Mouse (Mus musculus): ENCODE measurements around the gene Yeats4. TPM values are rescaled to one million over a fixed set of nuclear protein-coding genes. Genes with fewer than 3 reads are reported as not detected.

Gene Yeats4
- 52.5 and 54.9 TPM in 2 replicates for polyA plus RNA-seq (2015; fragmentation: Nextera tagmentation; extraction: Ambion mirVana)

- H3K4me3 ChIP-seq, result peak within 1 kb of the TSS; percentile 81
- peak; percentile 93 for ATAC-seq (ENCODE audit: insufficient number of reproducible peaks, low FRiP score, low TSS enrichment, low read depth)
- under 1% methylated on average over 63 of the region's 63 CpGs for WGBS
- peaks cover 14% of the 10 kb centered on the region for H3K4me1 ChIP-seq
- H3K4me2 ChIP-seq, result peak within 1 kb of the TSS; percentile 86
- H3K36me3 ChIP-seq, result peaks cover 34% of the 10 kb centered on the region
- peak within 1 kb of the TSS; percentile 99 for H3K9ac ChIP-seq
- no peaks in the 10 kb centered on the region for H3K27me3 ChIP-seq
- H3K9me3 ChIP-seq, result no peaks in the 10 kb centered on the region
- peak within 1 kb of the TSS; percentile 98 for H3K27ac ChIP-seq
Observed at GRCm38 (mm10) chr10:117224102-117224990, at the start of gene Yeats4. Gene Yeats4, minus strand, starts transcription at chr10:117224507.

DNA sequence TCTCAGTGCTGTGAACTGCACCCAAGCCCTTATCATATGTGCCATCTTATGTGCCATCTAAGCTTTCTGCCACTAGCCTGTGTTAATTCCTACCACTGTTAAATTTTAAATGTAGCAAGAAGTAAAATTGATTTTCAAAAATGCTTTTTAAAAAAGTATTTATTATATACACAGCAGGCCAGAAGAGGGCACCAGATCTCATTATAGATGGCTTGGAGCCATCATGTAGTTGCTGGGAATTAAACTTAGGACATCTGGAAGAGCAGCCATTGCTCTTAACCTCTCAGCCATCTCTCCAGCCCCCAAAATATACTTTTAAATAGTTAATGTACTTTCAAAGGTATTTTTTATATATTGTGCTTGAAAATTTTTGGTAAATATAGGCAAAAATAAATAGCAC is 47.7 kb upstream of the Yeats4 start:
- no peaks in the 10 kb centered on the region for H3K4me1 ChIP-seq
- H3K4me3 ChIP-seq, result no peak overlapping the region
- no peaks in the 10 kb centered on the region for H3K9me3 ChIP-seq
- no peaks in the 10 kb centered on the region for H3K36me3 ChIP-seq
- no peaks in the 10 kb centered on the region for H3K27me3 ChIP-seq
- no peak overlapping the region for H3K27ac ChIP-seq
- no peak overlapping the region for H3K4me2 ChIP-seq
- no peak overlapping the region for H3K9ac ChIP-seq
- ATAC-seq (ENCODE audit: insufficient number of reproducible peaks, low FRiP score, low TSS enrichment, low read depth), result no peak

DNA sequence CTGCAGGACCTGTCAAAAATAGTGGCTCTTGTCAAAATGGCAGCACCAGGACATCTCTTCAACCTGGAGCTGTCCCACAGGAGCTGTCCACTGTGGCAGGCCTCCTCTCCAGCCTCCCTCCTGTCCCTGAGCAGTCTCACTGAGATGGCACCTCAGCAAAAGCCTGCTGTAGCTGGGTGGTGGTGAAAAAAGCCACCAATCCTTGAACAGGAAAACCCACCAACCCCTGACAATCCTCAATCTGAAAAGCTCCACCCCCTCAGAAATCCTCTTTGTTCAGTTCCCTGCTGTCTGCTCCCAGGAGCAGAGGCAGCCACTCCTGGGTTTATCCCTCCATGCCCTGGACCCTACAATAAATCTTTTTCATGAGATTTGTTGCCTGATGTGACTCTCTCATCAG is 35.6 kb upstream of the Yeats4 start:
- no peak for ATAC-seq (ENCODE audit: insufficient number of reproducible peaks, low FRiP score, low TSS enrichment, low read depth)
- Histone ChIP-seq H3K36me3 (no peaks in the 10 kb centered on the region), H3K9me3 (peaks cover 5% of the 10 kb centered on the region; the same call in 1 of the 2 replicates), H3K4me1 (no peaks in the 10 kb centered on the region), H3K27ac (no peak overlapping the region), H3K4me3 (no peak overlapping the region), H3K27me3 (no peaks in the 10 kb centered on the region), H3K4me2 (no peak overlapping the region), H3K9ac (no peak overlapping the region)

DNA sequence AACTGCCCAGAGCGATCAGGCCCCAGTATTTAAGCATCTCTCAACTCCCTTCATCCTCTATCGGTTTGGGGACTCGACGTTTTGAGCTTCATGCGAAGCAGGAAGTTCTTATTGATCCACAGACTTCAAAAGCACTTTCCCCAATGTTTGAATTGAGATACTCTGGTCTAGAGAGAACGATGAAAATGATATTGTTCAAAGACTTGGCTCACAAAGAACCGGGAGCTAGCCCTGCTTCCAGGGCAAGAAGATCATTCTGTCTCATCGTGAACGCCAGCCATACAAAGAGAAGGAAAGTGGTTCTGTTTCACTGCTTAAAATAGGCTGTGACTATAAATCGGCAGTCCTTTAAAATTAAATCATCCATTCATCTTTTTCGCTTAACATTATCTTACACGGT is 14.3 kb upstream of the Yeats4 start, which contains the start of gene 9530003J23Rik:
Gene 9530003J23Rik, minus strand, starts transcription at position 101 of the 400 bp plus-strand sequence.
- no peak for ATAC-seq (ENCODE audit: insufficient number of reproducible peaks, low FRiP score, low TSS enrichment, low read depth)
- H3K27me3 ChIP-seq, result no peaks in the 10 kb centered on the region
- H3K4me1 ChIP-seq, result 0 out of 2 replicates have a peak, but pooled peaks cover 3% of the 10 kb centered on the region
- H3K4me3 ChIP-seq, result no peak within 1 kb of the TSS
- H3K4me2 ChIP-seq, result no peak within 1 kb of the TSS
- no peaks in the 10 kb centered on the region for H3K9me3 ChIP-seq
- no peaks in the 10 kb centered on the region for H3K36me3 ChIP-seq
- no peak within 1 kb of the TSS for H3K9ac ChIP-seq
- 88% methylated on average over 12 of the region's 12 CpGs for WGBS
- H3K27ac ChIP-seq, result no peak within 1 kb of the TSS

- ATAC-seq (ENCODE audit: insufficient number of reproducible peaks, low FRiP score, low TSS enrichment, low read depth), result no peak
- H3K27ac ChIP-seq, result no peak overlapping the region
- no peak overlapping the region for H3K4me3 ChIP-seq
Observed at GRCm38 (mm10) chr10:117235866-117236265, 11.6 kb upstream of the Yeats4 start.

GRCm38 (mm10) chr10:117234825-117235224 is 10.5 kb upstream of the Yeats4 start:
- no peaks in the 10 kb centered on the region for H3K9me3 ChIP-seq
- no peak overlapping the region for H3K4me3 ChIP-seq
- 67% methylated on average over 4 of the region's 4 CpGs for WGBS
- H3K4me2 ChIP-seq, result no peak overlapping the region
- no peak for ATAC-seq (ENCODE audit: insufficient number of reproducible peaks, low FRiP score, low TSS enrichment, low read depth)
- 0 out of 2 replicates have a peak, but pooled peaks cover 3% of the 10 kb centered on the region for H3K4me1 ChIP-seq
- no peaks in the 10 kb centered on the region for H3K27me3 ChIP-seq
- no peak overlapping the region for H3K27ac ChIP-seq
- H3K9ac ChIP-seq, result no peak overlapping the region
- no peaks in the 10 kb centered on the region for H3K36me3 ChIP-seq

More at GRCm38 (mm10) chr10:117235866-117236265, 11.6 kb upstream of the Yeats4 start:
- peak overlapping the region; percentile 17; the same call in 1 of the 2 replicates for H3K4me2 ChIP-seq
- H3K9me3 ChIP-seq, result no peaks in the 10 kb centered on the region
- H3K9ac ChIP-seq, result no peak overlapping the region
- H3K36me3 ChIP-seq, result no peaks in the 10 kb centered on the region
- 0 out of 2 replicates have a peak, but pooled peaks cover 3% of the 10 kb centered on the region for H3K4me1 ChIP-seq
- 30% methylated on average over 11 of the region's 11 CpGs for WGBS
- H3K27me3 ChIP-seq, result no peaks in the 10 kb centered on the region

GRCm38 (mm10) chr10:117229826-117230225 is 5.5 kb upstream of the Yeats4 start:
- H3K4me3 ChIP-seq, result no peak overlapping the region
- H3K27ac ChIP-seq, result no peak overlapping the region
- no peaks in the 10 kb centered on the region for H3K9me3 ChIP-seq
- no peak overlapping the region for H3K4me2 ChIP-seq
- H3K4me1 ChIP-seq, result no peaks in the 10 kb centered on the region
- 66% methylated on average over 16 of the region's 16 CpGs for WGBS
- no peaks in the 10 kb centered on the region for H3K27me3 ChIP-seq
- no peak overlapping the region for H3K9ac ChIP-seq
- ATAC-seq (ENCODE audit: insufficient number of reproducible peaks, low FRiP score, low TSS enrichment, low read depth), result no peak
- no peaks in the 10 kb centered on the region for H3K36me3 ChIP-seq

DNA sequence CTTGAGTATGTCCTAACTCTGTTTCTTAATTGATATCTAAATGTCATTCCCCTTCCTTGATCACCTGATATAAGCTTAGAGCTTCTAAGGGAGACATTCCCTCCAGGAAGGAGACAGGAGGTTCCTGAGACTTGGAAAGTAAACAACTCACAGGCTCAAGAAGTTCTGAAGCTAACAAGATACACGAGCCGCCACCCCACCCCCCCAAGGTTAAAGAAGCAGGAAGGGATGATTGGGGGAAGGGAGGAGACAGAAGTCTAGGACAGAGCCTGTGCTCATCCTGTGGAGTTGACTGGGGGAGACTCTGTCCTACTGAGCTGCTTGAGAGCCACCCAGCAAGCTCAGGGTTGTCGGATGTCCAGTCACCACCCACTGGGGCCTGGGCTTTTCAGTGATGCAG is 1.7 kb upstream of the Yeats4 start:
- no peak for ATAC-seq (ENCODE audit: insufficient number of reproducible peaks, low FRiP score, low TSS enrichment, low read depth)
- Histone ChIP-seq H3K27me3 (no peaks in the 10 kb centered on the region), H3K4me1 (peaks cover 14% of the 10 kb centered on the region), H3K36me3 (peaks cover 18% of the 10 kb centered on the region), H3K27ac (no peak overlapping the region), H3K4me2 (no peak overlapping the region), H3K9ac (no peak overlapping the region), H3K9me3 (no peaks in the 10 kb centered on the region), H3K4me3 (no peak overlapping the region)
- 61% methylated on average over 3 of the region's 3 CpGs for WGBS

DNA sequence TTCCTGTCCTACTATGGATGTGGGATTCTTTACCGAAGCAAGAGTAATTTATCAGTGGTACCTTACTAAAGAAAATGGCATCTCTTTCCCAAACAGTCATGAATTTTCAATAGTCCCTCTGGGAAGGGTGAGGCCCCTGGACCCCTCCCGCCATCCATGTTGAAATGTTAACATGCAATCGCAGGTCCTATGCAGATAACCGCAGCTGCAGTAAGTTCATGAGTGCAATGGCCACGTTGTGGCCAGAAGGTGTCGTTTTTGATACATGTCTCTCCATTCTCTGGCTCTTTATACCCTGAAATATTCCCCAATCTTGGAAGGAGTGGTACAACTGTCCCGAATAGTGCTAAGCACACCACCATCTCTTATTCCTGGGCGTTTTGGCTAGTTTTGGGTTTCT is 787 bp upstream of the Yeats4 start:
- Histone ChIP-seq H3K27me3 (no peaks in the 10 kb centered on the region), H3K4me2 (peak overlapping the region; percentile 86), H3K27ac (no peak overlapping the region), H3K9ac (no peak overlapping the region), H3K4me1 (peaks cover 14% of the 10 kb centered on the region), H3K4me3 (peak overlapping the region; percentile 81), H3K9me3 (no peaks in the 10 kb centered on the region), H3K36me3 (peaks cover 27% of the 10 kb centered on the region)
- WGBS, result 57% methylated on average over 8 of the region's 8 CpGs
- ATAC-seq (ENCODE audit: insufficient number of reproducible peaks, low FRiP score, low TSS enrichment, low read depth), result no peak

DNA sequence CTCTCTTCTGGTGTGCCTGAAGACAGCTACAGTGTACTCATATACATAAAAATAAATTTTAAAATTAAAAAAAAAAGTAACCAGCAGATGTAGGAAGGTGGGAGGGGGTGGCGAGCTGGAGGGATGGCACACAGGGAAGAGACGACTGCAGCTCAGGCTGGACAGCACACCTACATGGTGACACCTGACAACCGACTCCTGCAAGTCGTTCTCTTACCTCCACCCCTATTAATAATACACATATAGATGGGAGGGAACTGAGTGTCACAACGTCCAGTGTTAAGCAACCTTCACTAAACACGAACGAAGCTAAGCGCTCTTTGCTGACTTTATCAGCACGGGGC is 577 bp downstream of the Yeats4 start:
- Histone ChIP-seq H3K4me3 (peak overlapping the region; percentile 81), H3K27ac (peak overlapping the region; percentile 98; the same call in 1 of the 2 replicates), H3K9me3 (no peaks in the 10 kb centered on the region), H3K4me2 (peak overlapping the region; percentile 86), H3K27me3 (no peaks in the 10 kb centered on the region), H3K9ac (peak overlapping the region; percentile 99), H3K36me3 (peaks cover 36% of the 10 kb centered on the region), H3K4me1 (peaks cover 14% of the 10 kb centered on the region)
- under 1% methylated on average over 9 of the region's 9 CpGs for WGBS
- no peak for ATAC-seq (ENCODE audit: insufficient number of reproducible peaks, low FRiP score, low TSS enrichment, low read depth)

GRCm38 (mm10) chr10:117222821-117223220 is 1.5 kb downstream of the Yeats4 start:
- ATAC-seq (ENCODE audit: insufficient number of reproducible peaks, low FRiP score, low TSS enrichment, low read depth), result no peak
- Histone ChIP-seq H3K4me2 (no peak overlapping the region), H3K9ac (0 out of 2 replicates have a peak overlapping the region, but pooled peaks have one; percentile 3)

DNA sequence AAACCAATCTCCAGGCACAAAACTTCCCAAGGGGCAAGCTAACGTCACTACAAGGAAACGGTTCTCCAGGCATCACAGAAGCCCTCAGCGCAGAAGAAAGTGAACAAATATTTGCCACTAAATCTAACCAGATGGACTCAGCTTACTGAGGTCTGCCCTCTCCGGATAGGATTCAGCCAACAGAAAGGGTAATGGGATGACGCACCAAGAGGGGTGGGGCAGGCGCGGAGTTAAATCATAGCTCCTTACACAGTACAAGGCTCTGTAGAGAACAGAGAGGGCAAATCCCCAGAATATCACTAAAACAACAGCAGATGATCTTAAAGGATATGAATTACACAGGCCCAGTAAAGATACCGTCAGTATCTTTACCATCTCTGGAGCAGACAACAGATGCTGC is 6.0 kb downstream of the Yeats4 start:
- Histone ChIP-seq H3K27ac (no peak overlapping the region), H3K9me3 (no peaks in the 10 kb centered on the region), H3K9ac (no peak overlapping the region), H3K4me2 (no peak overlapping the region), H3K4me3 (no peak overlapping the region), H3K27me3 (no peaks in the 10 kb centered on the region), H3K4me1 (peaks cover 9% of the 10 kb centered on the region), H3K36me3 (peaks cover 83% of the 10 kb centered on the region)
- ATAC-seq (ENCODE audit: insufficient number of reproducible peaks, low FRiP score, low TSS enrichment, low read depth), result no peak
- 95% methylated on average over 8 of the region's 8 CpGs for WGBS

More at GRCm38 (mm10) chr10:117222821-117223220, 1.5 kb downstream of the Yeats4 start:
- Histone ChIP-seq H3K4me1 (peaks cover 14% of the 10 kb centered on the region), H3K27ac (no peak overlapping the region), H3K9me3 (no peaks in the 10 kb centered on the region), H3K27me3 (no peaks in the 10 kb centered on the region), H3K36me3 (peaks cover 45% of the 10 kb centered on the region), H3K4me3 (no peak overlapping the region)
- 72% methylated on average over 3 of the region's 3 CpGs for WGBS

Measured in limb, embryonic 15.5 days (tissue).